Mouse (Mus musculus) midbrain, embryonic 16.5 days (tissue): ENCODE results near the gene Thumpd1. TPM values are rescaled to one million over a fixed set of nuclear protein-coding genes. Genes with fewer than 3 reads are reported as not detected.
"Not testable (repeated sequence)": the region's sequence is repeated elsewhere in the genome, so short reads cannot be mapped to it uniquely, and the experiment has no call there.

ENCODE experiments used
- ATAC-seq: fragments of 200-750 bp; cut with Nextera tagmentation; 2 replicates; pipeline ENCODE4 v1.8.0; 2017; ENCODE audit warnings: moderate TSS enrichment
- H3K27ac ChIP-seq: fragments of 300-500 bp; sonication (generic); 2 replicates; pipeline ENCODE4 v1.5.1; 2014; ENCODE audit warnings: mild to moderate bottlenecking, low read length, mixed read lengths
- H3K27me3 ChIP-seq: fragments of 300-500 bp; sonication (generic); 2 replicates; pipeline ENCODE4 v1.6.1; 2014; ENCODE audit warnings: low read depth, low read length, mixed read lengths; ENCODE audit not compliant: control insufficient read depth, insufficient read depth
- H3K36me3 ChIP-seq: fragments of 300-500 bp; sonication (generic); 2 replicates; pipeline ENCODE4 v1.6.1; 2014; ENCODE audit warnings: mild to moderate bottlenecking, low read length, moderate library complexity, mixed read lengths; ENCODE audit not compliant: control insufficient read depth, insufficient read depth
- H3K4me1 ChIP-seq: fragments of 300-500 bp; sonication (generic); 2 replicates; pipeline ENCODE4 v1.6.1; 2014; ENCODE audit warnings: mild to moderate bottlenecking, low read length, mixed read lengths; ENCODE audit not compliant: control insufficient read depth, insufficient read depth
- H3K4me2 ChIP-seq: fragments of 300-500 bp; sonication (generic); 2 replicates; pipeline ENCODE4 v1.6.1; 2014; ENCODE audit warnings: mild to moderate bottlenecking, low read length, mixed read lengths
- H3K4me3 ChIP-seq: fragments of 300-500 bp; sonication (generic); 2 replicates; pipeline ENCODE4 v1.5.1; 2014; ENCODE audit warnings: low read depth, mild to moderate bottlenecking, low read length, moderate library complexity, mixed read lengths
- H3K9ac ChIP-seq: fragments of 300-500 bp; sonication (generic); 2 replicates; pipeline ENCODE4 v1.6.1; 2014; ENCODE audit warnings: low read depth, low read length, mixed read lengths
- H3K9me3 ChIP-seq: fragments of 300-500 bp; sonication (generic); replicated peaks from 2 replicates; pipeline ENCODE4 v1.6.1; 2014; ENCODE audit warnings: mild to moderate bottlenecking, low read length, mixed read lengths; ENCODE audit not compliant: control insufficient read depth, poor library complexity, severe bottlenecking
- WGBS: fragments of 180-500 bp; shearing (Covaris S2); extraction: QIAGEN DNeasy Blood & Tissue Kit; methylation state at CpG from one replicate; pipeline ENCODE4 v1.1.7; 2014; 5-methylcytosine and 5-hydroxymethylcytosine counted together
- polyA plus RNA-seq: library from polyadenylated mRNA; unstranded; fragments of >200 nt; fragmentation: Nextera tagmentation; extraction: Ambion mirVana; gene quantifications from 2 replicates; pipeline ENCODE4 v1.2.1, GENCODE M21; 2015

The Thumpd1 gene
- polyA plus RNA-seq, 1 experiment from 2014 or later = 85.8 TPM

DNA sequence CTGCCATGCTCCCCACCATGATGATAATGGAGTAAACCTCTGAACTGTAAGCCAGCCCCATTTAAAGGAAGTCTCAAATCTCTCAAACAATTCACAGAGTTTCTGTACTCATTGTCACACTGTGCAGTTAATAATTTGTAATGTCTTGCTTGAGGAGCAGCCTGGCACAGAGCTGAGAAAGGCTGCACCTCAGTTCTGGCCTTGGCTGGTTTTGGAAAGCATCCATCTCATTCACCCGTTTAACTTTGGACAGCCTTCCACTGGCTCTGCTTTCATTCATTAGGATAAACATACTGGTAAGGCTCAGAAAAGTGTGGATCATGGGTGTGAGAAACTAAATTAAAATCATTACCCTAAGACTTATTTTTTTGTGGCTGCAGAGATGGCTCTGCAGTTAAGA lies 25.3 kb upstream of the Thumpd1 start:
- no peak overlapping the region for H3K4me3 ChIP-seq
- WGBS = 82% methylated on average over 1 of the region's 1 CpGs

GRCm38 (mm10) chr7:119744321-119744720 lies 23.7 kb upstream of the Thumpd1 start:
- no peaks in the 10 kb centered on the region for H3K9me3 ChIP-seq
- 0 out of 2 replicates have a peak overlapping the region, but pooled peaks have one; percentile 15 for H3K9ac ChIP-seq
- no peaks in the 10 kb centered on the region for H3K4me1 ChIP-seq
- WGBS = 7% methylated on average over 34 of the region's 34 CpGs
- H3K27ac ChIP-seq = no peak overlapping the region
- no peaks in the 10 kb centered on the region for H3K36me3 ChIP-seq
- H3K27me3 ChIP-seq = no peaks in the 10 kb centered on the region
- peak overlapping the region; percentile 38 for H3K4me2 ChIP-seq
- ATAC-seq = no peak
- H3K4me3 ChIP-seq = no peak overlapping the region

More for the DNA sequence above, 25.3 kb upstream of the Thumpd1 start:
- Histone ChIP-seq H3K27me3 (no peaks in the 10 kb centered on the region), H3K9ac (no peak overlapping the region), H3K36me3 (no peaks in the 10 kb centered on the region), H3K9me3 (no peaks in the 10 kb centered on the region), H3K27ac (no peak overlapping the region), H3K4me1 (no peaks in the 10 kb centered on the region), H3K4me2 (no peak overlapping the region)
- ATAC-seq = no peak

GRCm38 (mm10) chr7:119739798-119740468 lies 19.3 kb upstream of the Thumpd1 start:
- ATAC-seq = peak; percentile 79
- WGBS = 2% methylated on average over 24 of the region's 44 CpGs
- H3K9ac ChIP-seq = peak overlapping the region; percentile 46; the same call in 1 of the 2 replicates

GRCm38 (mm10) chr7:119738877-119739276 lies 18.3 kb upstream of the Thumpd1 start:
- Histone ChIP-seq H3K9ac (no peak overlapping the region), H3K4me3 (no peak overlapping the region), H3K4me2 (no peak overlapping the region), H3K27ac (no peak overlapping the region), H3K4me1 (no peaks in the 10 kb centered on the region), H3K36me3 (no peaks in the 10 kb centered on the region), H3K27me3 (no peaks in the 10 kb centered on the region), H3K9me3 (no peaks in the 10 kb centered on the region)
- WGBS = 84% methylated on average over 2 of the region's 2 CpGs
- no peak for ATAC-seq

More at GRCm38 (mm10) chr7:119739798-119740468, 19.3 kb upstream of the Thumpd1 start:
- not testable (repeated sequence) for H3K9me3 ChIP-seq, H3K27ac ChIP-seq, H3K27me3 ChIP-seq, H3K36me3 ChIP-seq, H3K4me1 ChIP-seq
- Histone ChIP-seq H3K4me3 (peak overlapping the region; percentile 37), H3K4me2 (peak overlapping the region; percentile 48)

DNA sequence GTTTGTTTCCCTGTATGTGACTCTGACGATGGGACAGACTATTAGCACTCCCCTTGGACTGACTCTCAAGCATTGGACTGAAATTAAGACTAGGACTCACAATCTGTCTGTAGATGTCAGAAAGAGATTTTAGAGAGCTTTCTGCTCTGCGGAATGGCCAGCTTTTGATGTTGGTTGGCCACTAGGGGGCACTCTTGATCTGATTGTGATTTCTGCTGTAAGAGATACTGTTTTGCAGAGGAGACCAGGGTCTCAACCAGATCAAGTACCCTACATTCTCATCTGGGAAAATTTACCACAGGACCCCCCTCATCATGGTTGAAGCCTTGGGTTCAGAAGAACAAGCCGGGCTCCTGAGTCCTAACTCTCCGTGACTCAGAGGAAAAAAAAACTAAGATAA lies 10.7 kb upstream of the Thumpd1 start:
- WGBS = 84% methylated on average over 4 of the region's 4 CpGs
- not testable (repeated sequence) for H3K4me1 ChIP-seq, H3K27me3 ChIP-seq, H3K4me2 ChIP-seq, H3K36me3 ChIP-seq, ATAC-seq, H3K9ac ChIP-seq, H3K27ac ChIP-seq, H3K4me3 ChIP-seq, H3K9me3 ChIP-seq

- Histone ChIP-seq H3K27ac (no peak overlapping the region), H3K9me3 (no peaks in the 10 kb centered on the region), H3K36me3 (no peaks in the 10 kb centered on the region), H3K9ac (no peak overlapping the region), H3K27me3 (peaks cover under 1% of the 10 kb centered on the region; the same call in 1 of the 2 replicates), H3K4me1 (no peaks in the 10 kb centered on the region), H3K4me3 (no peak overlapping the region), H3K4me2 (no peak overlapping the region)
- no peak for ATAC-seq
- 91% methylated on average over 2 of the region's 2 CpGs for WGBS
These were observed 7.0 kb upstream of the Thumpd1 start for GRCm38 (mm10) chr7:119727621-119728020.

DNA sequence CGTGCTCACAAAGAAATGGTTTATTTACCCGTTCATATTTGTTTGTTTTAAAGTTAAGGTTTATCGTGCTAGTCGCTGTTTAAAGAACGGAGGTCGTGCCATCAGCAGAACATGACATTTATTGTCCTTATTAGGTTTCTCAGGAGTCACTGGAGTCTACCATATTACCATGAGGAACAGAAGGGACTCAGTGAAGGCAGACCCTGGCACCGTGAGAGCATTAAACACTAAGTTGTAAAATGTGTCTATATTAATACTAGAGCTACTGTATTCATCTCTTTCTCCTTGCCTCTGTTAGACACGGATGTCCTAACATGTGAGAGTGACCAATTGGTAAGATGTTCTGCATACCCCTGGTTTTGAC lies 331 bp upstream of the Thumpd1 start:
- WGBS = 11% methylated on average over 8 of the region's 8 CpGs
- peak; percentile 72 for ATAC-seq
- H3K36me3 ChIP-seq = peaks cover 17% of the 10 kb centered on the region
- H3K27me3 ChIP-seq = peaks cover 2% of the 10 kb centered on the region; the same call in 1 of the 2 replicates
- H3K4me1 ChIP-seq = peaks cover 12% of the 10 kb centered on the region
- H3K9me3 ChIP-seq = no peaks in the 10 kb centered on the region
- peak overlapping the region; percentile 96 for H3K4me3 ChIP-seq
- H3K27ac ChIP-seq = peak overlapping the region; percentile 80
- H3K4me2 ChIP-seq = peak overlapping the region; percentile 92
- H3K9ac ChIP-seq = peak overlapping the region; percentile 93

DNA sequence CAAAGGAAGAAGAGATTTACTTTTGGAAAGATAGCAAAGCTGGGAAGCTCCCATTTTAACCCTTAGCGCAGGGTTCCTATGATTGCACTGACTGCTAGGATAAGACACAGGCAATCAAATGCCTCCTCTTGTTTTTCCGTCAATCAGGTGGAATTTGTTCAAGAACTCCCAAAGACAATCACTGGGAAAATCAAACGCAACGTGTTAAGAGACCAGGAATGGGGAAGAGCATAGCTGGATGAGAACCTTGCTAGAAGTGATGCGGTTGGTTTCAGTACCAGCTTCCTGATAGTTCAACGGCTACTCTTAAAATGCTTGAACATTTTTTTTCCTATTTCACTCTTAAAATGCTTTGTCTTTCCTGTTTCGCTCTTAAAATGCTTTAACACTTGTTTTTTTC lies 6.5 kb downstream of the Thumpd1 start:
- H3K36me3 ChIP-seq = peaks cover 28% of the 10 kb centered on the region
- no peak overlapping the region for H3K9ac ChIP-seq
- peaks cover 2% of the 10 kb centered on the region; the same call in 1 of the 2 replicates for H3K4me1 ChIP-seq
- ATAC-seq = no peak
- no peak overlapping the region for H3K4me3 ChIP-seq
- no peak overlapping the region for H3K4me2 ChIP-seq
- 94% methylated on average over 7 of the region's 7 CpGs for WGBS
- H3K9me3 ChIP-seq = no peaks in the 10 kb centered on the region
- no peaks in the 10 kb centered on the region for H3K27me3 ChIP-seq
- H3K27ac ChIP-seq = no peak overlapping the region

DNA sequence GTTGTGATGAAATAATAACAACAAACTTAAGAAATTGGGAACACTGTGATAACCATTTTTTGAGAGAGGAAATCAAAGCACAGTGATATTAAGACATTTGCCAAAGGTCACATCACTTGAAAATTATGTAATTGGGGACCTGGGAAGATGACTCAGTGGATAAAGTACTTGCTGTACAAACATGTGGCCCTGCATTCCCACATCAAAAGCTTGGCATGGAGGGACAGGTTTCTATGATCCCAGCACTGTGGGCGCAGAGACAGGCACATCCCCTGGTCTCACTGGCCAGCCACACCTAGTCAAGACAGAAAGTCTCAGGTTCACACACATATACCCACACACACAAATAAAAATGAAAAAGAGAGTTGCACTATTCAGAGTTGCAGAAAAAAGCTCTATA lies 25.7 kb downstream of the Thumpd1 start:
- WGBS = 89% methylated on average over 1 of the region's 1 CpGs
- no peak overlapping the region for H3K9ac ChIP-seq
- ATAC-seq = no peak
- H3K27ac ChIP-seq = no peak overlapping the region
- H3K9me3 ChIP-seq = no peaks in the 10 kb centered on the region
- no peaks in the 10 kb centered on the region for H3K36me3 ChIP-seq
- no peak overlapping the region for H3K4me2 ChIP-seq
- no peak overlapping the region for H3K4me3 ChIP-seq
- H3K27me3 ChIP-seq = no peaks in the 10 kb centered on the region
- no peaks in the 10 kb centered on the region for H3K4me1 ChIP-seq
